Mouse (Mus musculus) lung, embryonic 15.5 days (tissue): ENCODE measurements around the gene Ifitm2. TPM values are rescaled to one million over a fixed set of nuclear protein-coding genes. Genes with fewer than 3 reads are reported as not detected.

Experiments used
- ATAC-seq: fragments of 200-750 bp; cut with Nextera tagmentation; 2 replicates; pipeline ENCODE4 v1.8.0; 2017; ENCODE audit warnings: moderate number of reproducible peaks, borderline replicate concordance; ENCODE audit not compliant: low FRiP score, low TSS enrichment; ENCODE audit errors: extremely low read depth
- H3K27ac ChIP-seq: fragments of 300-500 bp; sonication (generic); 2 replicates; pipeline ENCODE4 v1.5.1; 2015; ENCODE audit warnings: moderate library complexity, mild to moderate bottlenecking, inconsistent platforms
- H3K27me3 ChIP-seq: fragments of 300-500 bp; sonication (generic); 2 replicates; pipeline ENCODE4 v1.6.1; 2015; ENCODE audit warnings: inconsistent platforms
- H3K36me3 ChIP-seq: fragments of 300-500 bp; sonication (generic); 2 replicates; pipeline ENCODE4 v1.6.1; 2015; ENCODE audit warnings: inconsistent platforms
- H3K4me1 ChIP-seq: fragments of 300-500 bp; sonication (generic); 2 replicates; pipeline ENCODE4 v1.6.1; 2015; ENCODE audit warnings: inconsistent platforms
- H3K4me2 ChIP-seq: fragments of 300-500 bp; sonication (generic); 2 replicates; pipeline ENCODE4 v1.6.1; 2015; ENCODE audit warnings: inconsistent platforms, mild to moderate bottlenecking, moderate library complexity
- H3K4me3 ChIP-seq: fragments of 300-500 bp; sonication (generic); 2 replicates; pipeline ENCODE4 v1.5.1; 2015; ENCODE audit warnings: mild to moderate bottlenecking, inconsistent platforms
- H3K9ac ChIP-seq: fragments of 300-500 bp; sonication (generic); 2 replicates; pipeline ENCODE4 v1.6.1; 2015; ENCODE audit warnings: inconsistent platforms
- H3K9me3 ChIP-seq: fragments of 300-500 bp; sonication (generic); 2 replicates; pipeline ENCODE4 v1.6.1; 2016; ENCODE audit warnings: inconsistent platforms
- WGBS: fragments of 180-500 bp; shearing (Covaris S2); methylation state at CpG from one replicate; pipeline ENCODE4 v1.1.7; 2015; 5-methylcytosine and 5-hydroxymethylcytosine counted together
- polyA plus RNA-seq: library from polyadenylated mRNA; unstranded; fragments of >200 nt; fragmentation: Nextera tagmentation; extraction: Ambion mirVana; gene quantifications from 2 replicates; pipeline ENCODE4 v1.2.1, GENCODE M21; 2015

The Ifitm2 gene
- polyA plus RNA-seq, 1 experiment from 2014 or later: 925 TPM

GRCm38 (mm10) chr7:140912846-140913482 is 42.8 kb downstream of the Ifitm2 start:
- Histone ChIP-seq H3K27me3 (peaks cover 4% of the 10 kb centered on the region; the same call in 1 of the 2 replicates), H3K4me3 (no peak overlapping the region), H3K9me3 (no peaks in the 10 kb centered on the region), H3K4me1 (0 out of 2 replicates have a peak, but pooled peaks cover 6% of the 10 kb centered on the region), H3K36me3 (no peaks in the 10 kb centered on the region), H3K4me2 (no peak overlapping the region), H3K9ac (no peak overlapping the region), H3K27ac (no peak overlapping the region)
- WGBS: 51% methylated on average over 5 of the region's 5 CpGs
- no peak for ATAC-seq

- H3K27me3 ChIP-seq: no peaks in the 10 kb centered on the region
- H3K4me3 ChIP-seq: no peak overlapping the region
- no peaks in the 10 kb centered on the region for H3K36me3 ChIP-seq
- WGBS: 47% methylated on average over 3 of the region's 3 CpGs
- no peak overlapping the region for H3K9ac ChIP-seq
- no peak overlapping the region for H3K4me2 ChIP-seq
- no peaks in the 10 kb centered on the region for H3K9me3 ChIP-seq
- no peak for ATAC-seq
- H3K27ac ChIP-seq: no peak overlapping the region
- H3K4me1 ChIP-seq: 0 out of 2 replicates have a peak, but pooled peaks cover 6% of the 10 kb centered on the region
Observed at GRCm38 (mm10) chr7:140912293-140912692, 43.5 kb downstream of the Ifitm2 start.

GRCm38 (mm10) chr7:140908634-140909107 is 47.1 kb downstream of the Ifitm2 start:
- peak overlapping the region; percentile 43 for H3K4me3 ChIP-seq
- H3K27me3 ChIP-seq: no peaks in the 10 kb centered on the region
- no peaks in the 10 kb centered on the region for H3K9me3 ChIP-seq
- peak overlapping the region; percentile 28; the same call in 1 of the 2 replicates for H3K9ac ChIP-seq
- WGBS: 2% methylated on average over 19 of the region's 19 CpGs
- no peak overlapping the region for H3K27ac ChIP-seq
- H3K36me3 ChIP-seq: no peaks in the 10 kb centered on the region
- peak overlapping the region; percentile 86 for H3K4me2 ChIP-seq
- ATAC-seq: peak; percentile 69
- H3K4me1 ChIP-seq: 0 out of 2 replicates have a peak, but pooled peaks cover 6% of the 10 kb centered on the region

GRCm38 (mm10) chr7:140908181-140908580 is 47.6 kb downstream of the Ifitm2 start:
- no peak overlapping the region for H3K4me3 ChIP-seq
- H3K9ac ChIP-seq: no peak overlapping the region
- no peaks in the 10 kb centered on the region for H3K27me3 ChIP-seq
- 0 out of 2 replicates have a peak, but pooled peaks cover 6% of the 10 kb centered on the region for H3K4me1 ChIP-seq
- no peak overlapping the region for H3K27ac ChIP-seq
- no peaks in the 10 kb centered on the region for H3K9me3 ChIP-seq
- H3K36me3 ChIP-seq: no peaks in the 10 kb centered on the region
- 0 out of 2 replicates have a peak, but pooled peaks have one; percentile 4 for ATAC-seq
- H3K4me2 ChIP-seq: peak overlapping the region; percentile 86
- WGBS: 43% methylated on average over 7 of the region's 7 CpGs

- Histone ChIP-seq H3K9me3 (no peaks in the 10 kb centered on the region), H3K4me3 (no peak overlapping the region), H3K4me2 (no peak overlapping the region), H3K36me3 (no peaks in the 10 kb centered on the region), H3K9ac (no peak overlapping the region), H3K27me3 (no peaks in the 10 kb centered on the region), H3K4me1 (0 out of 2 replicates have a peak, but pooled peaks cover 8% of the 10 kb centered on the region), H3K27ac (no peak overlapping the region)
- WGBS: 82% methylated on average over 7 of the region's 7 CpGs
- ATAC-seq: no peak
Observed at GRCm38 (mm10) chr7:140907697-140908096, 48.1 kb downstream of the Ifitm2 start.

GRCm38 (mm10) chr7:140907131-140907530 is 48.7 kb downstream of the Ifitm2 start:
- no peaks in the 10 kb centered on the region for H3K9me3 ChIP-seq
- no peaks in the 10 kb centered on the region for H3K27me3 ChIP-seq
- no peak overlapping the region for H3K9ac ChIP-seq
- H3K36me3 ChIP-seq: no peaks in the 10 kb centered on the region
- H3K4me2 ChIP-seq: no peak overlapping the region
- H3K27ac ChIP-seq: no peak overlapping the region
- ATAC-seq: no peak
- 0 out of 2 replicates have a peak, but pooled peaks cover 8% of the 10 kb centered on the region for H3K4me1 ChIP-seq
- H3K4me3 ChIP-seq: no peak overlapping the region
- WGBS: 72% methylated on average over 13 of the region's 13 CpGs

GRCm38 (mm10) chr7:140905642-140906081 is 50.1 kb downstream of the Ifitm2 start:
- no peaks in the 10 kb centered on the region for H3K9me3 ChIP-seq
- H3K9ac ChIP-seq: no peak overlapping the region
- H3K27ac ChIP-seq: no peak overlapping the region
- H3K4me3 ChIP-seq: no peak overlapping the region
- no peak for ATAC-seq
- no peaks in the 10 kb centered on the region for H3K36me3 ChIP-seq
- H3K4me2 ChIP-seq: no peak overlapping the region
- WGBS: 74% methylated on average over 2 of the region's 2 CpGs
- 0 out of 2 replicates have a peak, but pooled peaks cover 8% of the 10 kb centered on the region for H3K4me1 ChIP-seq
- no peaks in the 10 kb centered on the region for H3K27me3 ChIP-seq

Other genes starting within 250 kb of the Ifitm2 start
- 0.10 and 0.19 TPM in 2 replicates for gene Cyp2e1, start 192.2 kb downstream of the Ifitm2 start, polyA plus RNA-seq
- 0.14 TPM in 1 of 2 replicates, not detected in the other for gene Syce1, start 168.1 kb downstream of the Ifitm2 start, polyA plus RNA-seq
- gene Zfp941, start 133.8 kb downstream of the Ifitm2 start, polyA plus RNA-seq: 0.52 and 0.59 TPM in 2 replicates
- gene Urah, start 121.0 kb downstream of the Ifitm2 start, polyA plus RNA-seq: 4.4 and 5.1 TPM in 2 replicates
- gene Scgb1c1, start 110.4 kb downstream of the Ifitm2 start, polyA plus RNA-seq: not detected in 2 replicates
- not detected in 2 replicates for gene Odf3, start 108.2 kb downstream of the Ifitm2 start, polyA plus RNA-seq
- not detected in 2 replicates for gene Gm45785, start 99.7 kb downstream of the Ifitm2 start, polyA plus RNA-seq
- gene Ric8a, start 99.0 kb downstream of the Ifitm2 start, polyA plus RNA-seq: 58.2 and 58.8 TPM in 2 replicates
- 35.1 and 41.0 TPM in 2 replicates for gene Bet1l, start 98.4 kb downstream of the Ifitm2 start, polyA plus RNA-seq
- 243 and 252 TPM in 2 replicates for gene Psmd13, start 74.0 kb downstream of the Ifitm2 start, polyA plus RNA-seq
- 22.8 and 22.9 TPM in 2 replicates for gene Sirt3, start 73.7 kb downstream of the Ifitm2 start, polyA plus RNA-seq
- 6.2 and 8.5 TPM in 2 replicates for gene Cox8b, start 55.5 kb downstream of the Ifitm2 start, polyA plus RNA-seq
- gene Nlrp6, start 35.1 kb downstream of the Ifitm2 start, polyA plus RNA-seq: 0.26 and 0.72 TPM in 2 replicates
- gene Pgghg, start 14.6 kb downstream of the Ifitm2 start, polyA plus RNA-seq: 18.7 and 21.0 TPM in 2 replicates
- gene Ifitm5, start 5.7 kb downstream of the Ifitm2 start, polyA plus RNA-seq: 2.8 and 4.0 TPM in 2 replicates
- not detected in 2 replicates for gene Gm45717, start 50 bp downstream of the Ifitm2 start, polyA plus RNA-seq
- 47.1 and 54.5 TPM in 2 replicates for gene Ifitm1, start 11.2 kb upstream of the Ifitm2 start, polyA plus RNA-seq
- gene Ifitm3, start 54.8 kb upstream of the Ifitm2 start, polyA plus RNA-seq: 238 and 246 TPM in 2 replicates
- 1.4 and 1.6 TPM in 2 replicates for gene Ifitm6, start 61.9 kb upstream of the Ifitm2 start, polyA plus RNA-seq
- not detected in 2 replicates for gene Gm17387, start 73.1 kb upstream of the Ifitm2 start, polyA plus RNA-seq
- 5.3 and 5.8 TPM in 2 replicates for gene B4galnt4, start 105.1 kb upstream of the Ifitm2 start, polyA plus RNA-seq
- 14.6 and 15.2 TPM in 2 replicates for gene Pkp3, start 122.2 kb upstream of the Ifitm2 start, polyA plus RNA-seq
- 12.8 and 15.1 TPM in 2 replicates for gene Sigirr, start 144.6 kb upstream of the Ifitm2 start, polyA plus RNA-seq
- gene Ano9, start 161.8 kb upstream of the Ifitm2 start, polyA plus RNA-seq: 6.4 and 6.5 TPM in 2 replicates
- 70.1 and 70.6 TPM in 2 replicates for gene Ptdss2, start 166.4 kb upstream of the Ifitm2 start, polyA plus RNA-seq
- gene Rnh1, start 216.9 kb upstream of the Ifitm2 start, polyA plus RNA-seq: 143 and 152 TPM in 2 replicates
- gene Hras, start 238.0 kb upstream of the Ifitm2 start, polyA plus RNA-seq: 99.9 and 102 TPM in 2 replicates
- 5.8 and 6.9 TPM in 2 replicates for gene Lrrc56, start 238.2 kb upstream of the Ifitm2 start, polyA plus RNA-seq